Comparison of ENCODE assay signal across 8 mouse cellular contexts in genomic region chr14:79773425-79774391, GRCm38 (mm10). TPM values are rescaled to one million over a fixed set of nuclear protein-coding genes. Genes with fewer than 3 reads are reported as not detected.
DNase-seq lines count a peak whose midpoint lies in the region; ATAC-seq and TF ChIP-seq lines count a peak whose summit lies in the region.

No protein-coding gene starts in this region.

- H3K4me2 ChIP-seq in forebrain, postnatal 0 days (ENCODE audit: low read depth): peak overlapping the region; percentile 75
- H3K4me2 ChIP-seq in limb, embryonic 15.5 days: peak overlapping the region; percentile 57

- H3K9me3 ChIP-seq in forebrain, postnatal 0 days (ENCODE audit: low read length): no peaks in the 10 kb centered on the region
- no peaks in the 10 kb centered on the region for H3K9me3 ChIP-seq in limb, embryonic 15.5 days

- peak; percentile 11; the same call in 1 of the 2 replicates for ATAC-seq in forebrain, postnatal 0 days
- ATAC-seq in limb, embryonic 15.5 days (ENCODE audit: insufficient number of reproducible peaks, low FRiP score, low TSS enrichment, low read depth): no peak

- peak overlapping the region; percentile 90 for H3K27ac ChIP-seq in forebrain, postnatal 0 days (ENCODE audit: low read depth, low read length)
- H3K27ac ChIP-seq in limb, embryonic 15.5 days: no peak overlapping the region

- H3K4me1 ChIP-seq in forebrain, postnatal 0 days (ENCODE audit: insufficient read depth): peaks cover 16% of the 10 kb centered on the region
- peaks cover 41% of the 10 kb centered on the region for H3K4me1 ChIP-seq in limb, embryonic 15.5 days

- DNase-seq in cerebellum, postnatal 25 days: peak; percentile 49 to 51
- DNase-seq in cerebellum, adult 8-10 months: no peak
- peak; percentile 83 for DNase-seq in ES-CJ7 (ENCODE audit: low read depth, low spot score)
- DNase-seq in forebrain, postnatal 0 days: peak; percentile 82
- DNase-seq in spleen, postnatal 10 days (ENCODE audit: low spot score in 2 of 2): no peak
- DNase-seq in ovary, postnatal 10 days (ENCODE audit: low spot score): no peak
- no peak for DNase-seq in urinary bladder, adult 18-20 months (ENCODE audit: low spot score in 2 of 2)

- H3K4me3 ChIP-seq in forebrain, postnatal 0 days (ENCODE audit: low read depth, low read length): peak overlapping the region; percentile 53
- peak overlapping the region; percentile 32 for H3K4me3 ChIP-seq in limb, embryonic 15.5 days

- no peak for TF ChIP-seq CTCF in forebrain, postnatal 0 days (IDR thresholded peaks at IDR 0.05; ENCODE audit: low read depth)

- H3K36me3 ChIP-seq in forebrain, postnatal 0 days (ENCODE audit: insufficient read depth): no peaks in the 10 kb centered on the region
- H3K36me3 ChIP-seq in limb, embryonic 15.5 days: no peaks in the 10 kb centered on the region

- no peaks in the 10 kb centered on the region; the same call in 1 of the 2 replicates for H3K27me3 ChIP-seq in forebrain, postnatal 0 days (ENCODE audit: insufficient read depth, low read length)
- peaks cover 90% of the 10 kb centered on the region for H3K27me3 ChIP-seq in limb, embryonic 15.5 days

- peak overlapping the region; percentile 73 for H3K9ac ChIP-seq in forebrain, postnatal 0 days
- no peak overlapping the region for H3K9ac ChIP-seq in limb, embryonic 15.5 days

- under 1% methylated on average over 44 of the region's 44 CpGs for WGBS in forebrain, postnatal 0 days
- WGBS in limb, embryonic 15.5 days: under 1% methylated on average over 44 of the region's 44 CpGs

RNA-seq across cellular contexts. Expression of gene Pcdh8, which starts 2.6 kb away (rescaled TPM):
- 86.4 and 130 TPM in 2 replicates for total RNA-seq in forebrain, postnatal 0 days (2014; rRNA removed)
- polyA plus RNA-seq in forebrain, postnatal 0 days (2015; fragmentation: Nextera tagmentation; extraction: Ambion mirVana): 41.8 and 51.5 TPM in 2 replicates
- 2.2 and 4.1 TPM in 2 replicates for polyA plus RNA-seq in limb, embryonic 15.5 days (2015; fragmentation: Nextera tagmentation; extraction: Ambion mirVana)

Comparison
In these comparisons a context has a peak if more than half of its experiments do, and no peak if none do; other contexts are left out.
1. DNase-seq: peak in cerebellum, postnatal 25 days (2 of 2), ES-CJ7 (single experiment) and forebrain, postnatal 0 days (single experiment); none in cerebellum, adult 8-10 months (single experiment), spleen, postnatal 10 days (0 of 2), ovary, postnatal 10 days (single experiment) and urinary bladder, adult 18-20 months (0 of 2).